10 mouse cellular contexts compared by ENCODE assay signal in genomic region chr13:54591776-54592356, GRCm38 (mm10). TPM values are rescaled to one million over a fixed set of nuclear protein-coding genes. Genes with fewer than 3 reads are reported as not detected.
DNase-seq lines count a peak whose midpoint lies in the region; ATAC-seq lines count a peak whose summit lies in the region.
"Had no signal": no experiment of that assay in that cellular context is flagged by ENCODE, and none has a peak within 500 bp of the region (broad histone marks: within the 10 kb centered on the region; RNA-seq: fewer than 3 reads in every experiment).

No protein-coding gene starts in this region.

- peak overlapping the region; percentile 87; the same call in 1 of the 2 replicates for H3K4me3 ChIP-seq in kidney, embryonic 14.5 days (ENCODE audit: low read length)
- H3K4me3 ChIP-seq in hindbrain, embryonic 16.5 days (ENCODE audit: low read length) = peak overlapping the region; percentile 92; the same call in 1 of the 2 replicates
- H3K4me3 ChIP-seq in midbrain, embryonic 15.5 days = peak overlapping the region; percentile 86

- H3K4me2 ChIP-seq in kidney, embryonic 14.5 days (replicated peaks; ENCODE audit: low read depth, low read length) = no peak overlapping the region
- H3K4me2 ChIP-seq in hindbrain, embryonic 16.5 days (ENCODE audit: low read length) = peak overlapping the region; percentile 76
- peak overlapping the region; percentile 67 for H3K4me2 ChIP-seq in midbrain, embryonic 15.5 days

- H3K4me1 ChIP-seq in kidney, embryonic 14.5 days (ENCODE audit: control insufficient read depth, insufficient read depth, low read length) = peaks cover 15% of the 10 kb centered on the region; the same call in 1 of the 2 replicates
- peaks cover 25% of the 10 kb centered on the region for H3K4me1 ChIP-seq in hindbrain, embryonic 16.5 days (ENCODE audit: control insufficient read depth, insufficient read depth, low read depth, low read length)
- H3K4me1 ChIP-seq in midbrain, embryonic 15.5 days = peaks cover 30% of the 10 kb centered on the region

- H3K27me3 ChIP-seq in kidney, embryonic 14.5 days (ENCODE audit: control insufficient read depth, insufficient read depth, low read length) = no peaks in the 10 kb centered on the region
- H3K27me3 ChIP-seq in hindbrain, embryonic 16.5 days (replicated peaks; ENCODE audit: control insufficient read depth, insufficient read depth, low read length) = no peaks in the 10 kb centered on the region
- no peaks in the 10 kb centered on the region for H3K27me3 ChIP-seq in midbrain, embryonic 15.5 days (replicated peaks)
- H3K27me3 ChIP-seq: Patski; stomach, embryonic 15.5 days had no signal

- no peak overlapping the region; the same call in 1 of the 2 replicates for H3K9ac ChIP-seq in kidney, embryonic 14.5 days (ENCODE audit: low read depth, low read length)
- H3K9ac ChIP-seq in hindbrain, embryonic 16.5 days (ENCODE audit: low read depth, low read length) = no peak overlapping the region
- no peak overlapping the region for H3K9ac ChIP-seq in midbrain, embryonic 15.5 days
- H3K9ac ChIP-seq: stomach, embryonic 15.5 days had no signal

- no peak overlapping the region for H3K27ac ChIP-seq in kidney, embryonic 14.5 days (ENCODE audit: low read depth, low read length)
- no peak overlapping the region for H3K27ac ChIP-seq in hindbrain, embryonic 16.5 days (ENCODE audit: low read depth, low read length)
- H3K27ac ChIP-seq in midbrain, embryonic 15.5 days = no peak overlapping the region
- H3K27ac ChIP-seq: stomach, embryonic 15.5 days had no signal

- no peaks in the 10 kb centered on the region for H3K9me3 ChIP-seq in kidney, embryonic 14.5 days (ENCODE audit: control insufficient read depth, low read length)
- no peaks in the 10 kb centered on the region for H3K9me3 ChIP-seq in hindbrain, embryonic 16.5 days (ENCODE audit: control insufficient read depth, low read length)
- no peaks in the 10 kb centered on the region for H3K9me3 ChIP-seq in midbrain, embryonic 15.5 days
- H3K9me3 ChIP-seq: stomach, embryonic 15.5 days had no signal

- H3K36me3 ChIP-seq in kidney, embryonic 14.5 days (ENCODE audit: control insufficient read depth, insufficient read depth, low read length) = peaks cover 8% of the 10 kb centered on the region
- H3K36me3 ChIP-seq in hindbrain, embryonic 16.5 days (ENCODE audit: control insufficient read depth, insufficient read depth, low read length) = peaks cover 2% of the 10 kb centered on the region; the same call in 1 of the 2 replicates
- H3K36me3 ChIP-seq in midbrain, embryonic 15.5 days (replicated peaks) = peaks cover 8% of the 10 kb centered on the region

- 91% methylated on average over 8 of the region's 8 CpGs for WGBS in kidney, embryonic 14.5 days
- WGBS in hindbrain, embryonic 16.5 days = 94% methylated on average over 8 of the region's 8 CpGs
- 91% methylated on average over 8 of the region's 8 CpGs for WGBS in midbrain, embryonic 15.5 days

- DNase-seq in cerebellum, adult 9-10 months = peak; percentile 52
- DNase-seq in cerebellum, adult 11 months = no peak
- no peak for DNase-seq in kidney, postnatal 25 days
- no peak for DNase-seq in layer of hippocampus, adult 11-12 months (ENCODE audit: low spot score)
- no peak for DNase-seq in spleen, postnatal 4 days (ENCODE audit: low spot score in 2 of 2)

- no peak for ATAC-seq in kidney, embryonic 14.5 days (ENCODE audit: low FRiP score, low TSS enrichment)
- ATAC-seq in hindbrain, embryonic 16.5 days = no peak
- no peak for ATAC-seq in midbrain, embryonic 15.5 days (replicated peaks)
- ATAC-seq: Patski had no signal

RNA-seq across cellular contexts. Expression of gene Higd2a, which starts 1.9 kb away (rescaled TPM):
- 203 and 224 TPM in 2 replicates for polyA plus RNA-seq in kidney, embryonic 14.5 days (2014; fragmentation: Nextera tagmentation; extraction: Ambion mirVana)
- polyA plus RNA-seq in hindbrain, embryonic 16.5 days (2015; fragmentation: Nextera tagmentation; extraction: Ambion mirVana) = 253 and 288 TPM in 2 replicates
- polyA plus RNA-seq in midbrain, embryonic 15.5 days (2015; fragmentation: Nextera tagmentation; extraction: Ambion mirVana) = 229 and 232 TPM in 2 replicates

RNA-seq across cellular contexts. Expression of gene Nop16, which starts 2.0 kb away (rescaled TPM):
- 78.6 and 88.6 TPM in 2 replicates for polyA plus RNA-seq in kidney, embryonic 14.5 days (2014; fragmentation: Nextera tagmentation; extraction: Ambion mirVana)
- polyA plus RNA-seq in hindbrain, embryonic 16.5 days (2015; fragmentation: Nextera tagmentation; extraction: Ambion mirVana) = 64.7 and 69.1 TPM in 2 replicates
- 56.9 and 59.3 TPM in 2 replicates for polyA plus RNA-seq in midbrain, embryonic 15.5 days (2015; fragmentation: Nextera tagmentation; extraction: Ambion mirVana)

RNA-seq across cellular contexts. Expression of gene Arl10, which starts 17.1 kb away (rescaled TPM):
- polyA plus RNA-seq in kidney, embryonic 14.5 days (2014; fragmentation: Nextera tagmentation; extraction: Ambion mirVana) = 29.7 and 33.5 TPM in 2 replicates
- 96.9 and 100 TPM in 2 replicates for polyA plus RNA-seq in hindbrain, embryonic 16.5 days (2015; fragmentation: Nextera tagmentation; extraction: Ambion mirVana)
- 116 and 121 TPM in 2 replicates for polyA plus RNA-seq in midbrain, embryonic 15.5 days (2015; fragmentation: Nextera tagmentation; extraction: Ambion mirVana)

RNA-seq across cellular contexts. Expression of gene Cltb, which starts 19.3 kb away (rescaled TPM):
- polyA plus RNA-seq in kidney, embryonic 14.5 days (2014; fragmentation: Nextera tagmentation; extraction: Ambion mirVana) = 36.3 TPM in 2 replicates
- 244 and 276 TPM in 2 replicates for polyA plus RNA-seq in hindbrain, embryonic 16.5 days (2015; fragmentation: Nextera tagmentation; extraction: Ambion mirVana)
- polyA plus RNA-seq in midbrain, embryonic 15.5 days (2015; fragmentation: Nextera tagmentation; extraction: Ambion mirVana) = 200 and 201 TPM in 2 replicates

RNA-seq across cellular contexts. Expression of gene 4833439L19Rik, which starts 26.6 kb away (rescaled TPM):
- polyA plus RNA-seq in kidney, embryonic 14.5 days (2014; fragmentation: Nextera tagmentation; extraction: Ambion mirVana) = 96.7 and 158 TPM in 2 replicates
- polyA plus RNA-seq in hindbrain, embryonic 16.5 days (2015; fragmentation: Nextera tagmentation; extraction: Ambion mirVana) = 268 and 272 TPM in 2 replicates
- polyA plus RNA-seq in midbrain, embryonic 15.5 days (2015; fragmentation: Nextera tagmentation; extraction: Ambion mirVana) = 271 and 282 TPM in 2 replicates
